Mouse (Mus musculus) heart, adult 18-20 months (tissue): ENCODE results near the gene Fkbp5. TPM values are rescaled to one million over a fixed set of nuclear protein-coding genes. Genes with fewer than 3 reads are reported as not detected.

Experiments
- microRNA-seq, 2 experiments: library from miRNA; unstranded; fragments of <30 nt; microRNA quantifications; one replicate each; pipeline ENCODE4 v1.2.0; 2022
- total RNA-seq, 2 experiments: library from RNA; stranded (reverse); gene quantifications; 2 replicates each; pipeline ENCODE4 v1.2.3; 2021

Gene Fkbp5
- total RNA-seq, 2 experiments from 2014 or later = 65.4 to 103 TPM

Small RNA genes within 50 kb of the gene (microRNA-seq; reads per million reads assigned to microRNA genes)
- 0 reads per million in 2 experiments for gene Gm25195
- 0 reads per million in 2 experiments for gene Mir6969

Other genes starting within 250 kb of the Fkbp5 start
- gene Fance, start 204.0 kb downstream of the Fkbp5 start, total RNA-seq = 10 to 100 TPM; 10.5 to 12.7 TPM
- 100 to 1,000 TPM; 422 to 438 TPM for gene Rpl10a, start 189.1 kb downstream of the Fkbp5 start, total RNA-seq
- gene Tead3, start 166.7 kb downstream of the Fkbp5 start, total RNA-seq = 10 to 100 TPM; 12.0 to 13.3 TPM
- not detected for gene Tulp1, start 152.3 kb downstream of the Fkbp5 start, total RNA-seq
- gene Armc12, start 13.3 kb upstream of the Fkbp5 start, total RNA-seq = not detected
- gene Clpsl2, start 31.9 kb upstream of the Fkbp5 start, total RNA-seq = not detected
- not detected for gene Clps, start 43.2 kb upstream of the Fkbp5 start, total RNA-seq
- not detected for gene Lhfpl5, start 58.1 kb upstream of the Fkbp5 start, total RNA-seq
- 10 to 100 TPM; 33.7 to 36.3 TPM for gene Srpk1, start 105.2 kb upstream of the Fkbp5 start, total RNA-seq
- gene Slc26a8, start 172.7 kb upstream of the Fkbp5 start, total RNA-seq = under 1 TPM in 1 of 2 experiments, not detected in 1; 0.39 TPM
- gene Mapk14, start 173.8 kb upstream of the Fkbp5 start, total RNA-seq = 10 to 100 TPM; 51.3 to 59.4 TPM
- under 1 TPM in 1 of 2 experiments, not detected in 1; 0.67 TPM for gene AC170998.1, start 208.6 kb upstream of the Fkbp5 start, total RNA-seq